Mouse (Mus musculus) erythroblast, embryonic 14.5 days (primary cell): ENCODE results near the gene Aoc1.

Experiments used
- GATA1 ChIP-seq: IDR thresholded peaks from 2 replicates; pipeline ENCODE4 v1.6.1; 2012; ENCODE audit warnings: low read length, inconsistent platforms, mixed read lengths
- TAL1 ChIP-seq: IDR thresholded peaks from 3 replicates; pipeline ENCODE4 v1.6.1; 2012; ENCODE audit warnings: low read length, inconsistent platforms, mixed read lengths

DNA sequence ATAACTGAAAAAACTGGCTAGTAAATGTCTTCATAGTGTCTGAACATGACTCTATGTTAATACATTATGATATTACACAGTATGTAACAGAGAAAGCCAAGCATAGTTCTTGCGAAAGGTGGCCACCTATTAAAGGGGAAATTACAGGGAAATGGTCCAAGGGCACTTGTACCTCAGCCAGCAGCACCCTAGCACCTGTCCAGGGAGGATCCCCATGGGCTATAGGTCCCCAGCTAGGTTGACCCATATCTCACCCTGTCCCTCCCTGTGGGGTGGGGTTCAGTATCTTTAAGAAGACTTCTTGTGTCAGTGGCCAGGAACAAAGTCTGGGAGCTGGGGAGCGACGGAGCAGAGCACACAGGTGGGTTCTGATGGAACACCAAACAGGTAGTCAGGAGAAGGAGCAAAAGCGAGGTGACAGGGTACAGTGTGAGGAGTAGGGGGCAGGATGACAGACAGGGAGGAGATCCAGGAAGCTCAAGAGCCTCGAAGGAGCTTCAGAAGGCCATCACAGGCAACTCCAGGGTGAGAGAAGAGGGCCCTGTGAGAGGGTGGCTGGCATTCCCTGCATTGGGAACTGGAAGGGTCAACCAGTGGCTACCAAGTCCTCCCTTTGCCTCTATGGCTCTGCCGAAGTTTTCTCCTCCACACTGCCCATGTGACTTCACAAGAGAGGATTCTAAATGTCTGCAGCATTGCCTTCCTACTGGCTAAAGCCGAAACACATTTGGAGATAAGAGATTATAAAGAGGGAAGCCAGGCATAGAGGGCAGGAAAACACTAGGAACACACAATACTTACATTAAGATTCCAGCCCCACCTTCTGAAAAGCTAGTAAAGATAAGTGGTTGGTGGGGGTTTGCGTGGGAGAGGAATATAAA, 22.5 kb downstream of the Aoc1 start:
- TF ChIP-seq GATA1 (no peak), TAL1 (no peak)
